Mouse (Mus musculus) limb, embryonic 13.5 days (tissue): ENCODE measurements around the gene Plppr5. TPM values are rescaled to one million over a fixed set of nuclear protein-coding genes. Genes with fewer than 3 reads are reported as not detected.

Experiments
- ATAC-seq: fragments of 200-750 bp; cut with Nextera tagmentation; 2 replicates; pipeline ENCODE4 v1.8.0; 2017; ENCODE audit warnings: low read depth, moderate number of reproducible peaks, moderate TSS enrichment; ENCODE audit not compliant: low FRiP score
- H3K27ac ChIP-seq: fragments of 300-500 bp; sonication (generic); 2 replicates; pipeline ENCODE4 v1.5.1; 2015; ENCODE audit warnings: inconsistent platforms, mild to moderate bottlenecking, moderate library complexity
- H3K27me3 ChIP-seq: fragments of 300-500 bp; sonication (generic); 2 replicates; pipeline ENCODE4 v1.6.1; 2015; ENCODE audit warnings: mild to moderate bottlenecking, inconsistent platforms
- H3K36me3 ChIP-seq: fragments of 300-500 bp; sonication (generic); 2 replicates; pipeline ENCODE4 v1.6.1; 2015; ENCODE audit warnings: inconsistent platforms, mild to moderate bottlenecking, moderate library complexity
- H3K4me1 ChIP-seq: fragments of 300-500 bp; sonication (generic); 2 replicates; pipeline ENCODE4 v1.6.1; 2015; ENCODE audit warnings: inconsistent platforms
- H3K4me2 ChIP-seq: fragments of 300-500 bp; sonication (generic); replicated peaks from 2 replicates; pipeline ENCODE4 v1.6.1; 2015; ENCODE audit warnings: inconsistent platforms, mild to moderate bottlenecking, moderate library complexity
- H3K4me3 ChIP-seq: fragments of 300-500 bp; sonication (generic); 2 replicates; pipeline ENCODE4 v1.5.1; 2015; ENCODE audit warnings: moderate library complexity, mild to moderate bottlenecking, inconsistent platforms
- H3K9ac ChIP-seq: fragments of 300-500 bp; sonication (generic); 2 replicates; pipeline ENCODE4 v1.6.1; 2015; ENCODE audit warnings: mild to moderate bottlenecking, inconsistent platforms
- H3K9me3 ChIP-seq: fragments of 300-500 bp; sonication (generic); 2 replicates; pipeline ENCODE4 v1.6.1; 2016; ENCODE audit warnings: inconsistent platforms
- WGBS: fragments of 180-500 bp; shearing (Covaris S2); methylation state at CpG from one replicate; pipeline ENCODE4 v1.1.7; 2015; 5-methylcytosine and 5-hydroxymethylcytosine counted together
- polyA plus RNA-seq: library from polyadenylated mRNA; unstranded; fragments of >200 nt; fragmentation: Nextera tagmentation; extraction: Ambion mirVana; gene quantifications from 2 replicates; pipeline ENCODE4 v1.2.1, GENCODE M21; 2015

The Plppr5 gene
- polyA plus RNA-seq, 1 experiment from 2014 or later = 0.19 TPM

DNA sequence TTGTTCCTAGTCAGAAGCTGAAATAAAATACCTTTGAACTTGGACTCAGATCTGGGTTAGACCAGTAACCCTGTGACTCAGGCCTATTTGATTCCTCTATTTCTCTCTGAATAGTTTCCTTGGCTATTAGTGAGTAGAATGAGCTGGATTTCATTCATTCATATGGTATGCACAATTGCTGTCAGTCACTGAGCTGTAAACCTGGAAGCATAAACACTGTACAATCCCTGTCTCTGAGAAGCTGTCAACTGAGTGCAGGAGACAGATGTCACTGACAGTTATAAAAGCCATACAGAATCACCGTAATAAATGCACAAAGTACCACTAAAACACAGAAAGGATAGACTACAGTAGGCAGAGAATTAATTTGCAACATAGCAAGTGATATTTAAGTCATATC lies 40.2 kb downstream of the Plppr5 start:
- no peaks in the 10 kb centered on the region for H3K27me3 ChIP-seq
- no peaks in the 10 kb centered on the region for H3K4me1 ChIP-seq
- no peaks in the 10 kb centered on the region for H3K9me3 ChIP-seq
- H3K9ac ChIP-seq = no peak overlapping the region
- 78% methylated on average over 1 of the region's 1 CpGs for WGBS
- H3K27ac ChIP-seq = no peak overlapping the region
- H3K36me3 ChIP-seq = no peaks in the 10 kb centered on the region
- no peak for ATAC-seq
- H3K4me2 ChIP-seq = no peak overlapping the region
- H3K4me3 ChIP-seq = no peak overlapping the region

DNA sequence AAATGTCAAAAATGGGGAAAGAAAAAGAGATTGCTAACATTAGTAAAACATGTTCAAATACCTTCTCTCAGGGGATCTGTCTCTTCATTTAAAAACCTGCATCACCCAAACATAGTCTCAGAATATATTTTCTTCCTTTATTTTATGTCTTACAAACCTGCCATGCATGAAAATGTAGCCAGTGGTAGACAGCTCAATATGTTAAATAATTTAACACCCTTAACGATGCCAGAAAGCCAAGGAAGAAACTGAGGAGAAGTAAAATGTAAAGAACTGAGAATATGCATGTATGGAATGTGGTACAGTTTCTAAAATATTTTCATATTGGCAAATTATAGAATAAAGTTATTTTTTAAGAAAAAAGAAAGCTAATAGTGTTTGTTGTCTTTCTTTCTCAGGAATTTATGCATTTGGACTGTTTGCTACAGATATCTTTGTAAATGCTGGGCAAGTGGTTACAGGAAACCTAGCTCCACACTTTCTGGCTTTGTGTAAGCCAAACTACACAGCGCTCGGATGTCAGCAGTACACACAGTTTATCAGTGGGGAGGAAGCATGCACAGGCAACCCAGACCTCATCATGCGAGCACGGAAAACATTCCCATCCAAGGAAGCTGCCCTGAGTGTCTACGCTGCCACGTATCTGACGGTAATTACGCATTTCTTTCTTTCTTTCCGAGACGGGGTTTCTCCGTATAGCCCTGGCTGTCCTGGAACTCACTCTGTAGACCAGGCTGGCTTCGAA lies 50.8 kb downstream of the Plppr5 start:
- Histone ChIP-seq H3K36me3 (no peaks in the 10 kb centered on the region), H3K9me3 (no peaks in the 10 kb centered on the region), H3K27ac (no peak overlapping the region), H3K4me2 (no peak overlapping the region), H3K4me1 (no peaks in the 10 kb centered on the region), H3K4me3 (no peak overlapping the region), H3K9ac (no peak overlapping the region), H3K27me3 (no peaks in the 10 kb centered on the region)
- ATAC-seq = no peak
- 94% methylated on average over 13 of the region's 13 CpGs for WGBS

DNA sequence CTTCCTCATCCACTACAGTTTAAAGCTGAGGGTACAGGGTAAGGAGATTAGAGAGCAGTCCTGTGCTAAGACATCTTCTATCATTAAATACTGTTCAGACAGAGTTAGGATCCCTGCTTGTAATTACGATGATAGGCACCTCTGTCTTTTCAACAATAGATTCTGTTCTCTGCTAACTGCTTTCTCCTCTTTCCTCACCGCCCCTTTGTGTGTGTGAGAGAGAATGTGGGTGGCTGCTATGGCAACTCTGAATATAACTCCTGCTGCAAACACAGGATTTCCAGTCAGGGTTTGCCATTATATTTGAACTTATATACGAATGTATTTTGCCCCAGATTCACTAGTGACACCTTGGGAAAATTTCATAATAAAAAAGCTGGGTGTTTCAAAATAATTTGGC lies 54.2 kb downstream of the Plppr5 start:
- H3K9ac ChIP-seq = no peak overlapping the region
- H3K4me1 ChIP-seq = no peaks in the 10 kb centered on the region
- H3K27me3 ChIP-seq = no peaks in the 10 kb centered on the region
- no peak overlapping the region for H3K4me2 ChIP-seq
- ATAC-seq = no peak
- H3K4me3 ChIP-seq = no peak overlapping the region
- no peaks in the 10 kb centered on the region for H3K9me3 ChIP-seq
- 72% methylated on average over 3 of the region's 3 CpGs for WGBS
- H3K27ac ChIP-seq = no peak overlapping the region
- no peaks in the 10 kb centered on the region for H3K36me3 ChIP-seq

DNA sequence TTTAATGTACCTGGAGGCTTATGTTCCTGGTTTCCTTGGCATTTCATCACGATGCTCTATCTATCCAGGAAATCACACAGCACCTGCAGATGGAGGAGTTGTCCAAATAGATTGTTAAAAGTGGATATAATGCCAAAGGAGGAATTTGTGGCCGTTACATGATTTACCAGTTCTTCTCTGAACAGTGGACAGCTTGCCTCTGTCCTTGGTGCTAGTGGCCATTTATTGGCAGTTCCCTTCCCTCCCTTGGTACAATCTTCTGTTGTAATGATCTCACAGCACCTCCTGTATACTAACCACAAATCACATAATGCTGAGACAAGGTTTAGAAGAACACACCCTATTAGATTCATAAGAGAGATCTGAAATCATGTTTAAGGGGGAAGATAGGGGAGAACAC lies 55.7 kb downstream of the Plppr5 start:
- ATAC-seq = no peak
- H3K36me3 ChIP-seq = no peaks in the 10 kb centered on the region
- no peaks in the 10 kb centered on the region for H3K27me3 ChIP-seq
- H3K27ac ChIP-seq = no peak overlapping the region
- no peak overlapping the region for H3K4me2 ChIP-seq
- no peaks in the 10 kb centered on the region for H3K9me3 ChIP-seq
- WGBS = 51% methylated on average over 2 of the region's 2 CpGs
- H3K4me1 ChIP-seq = no peaks in the 10 kb centered on the region
- no peak overlapping the region for H3K9ac ChIP-seq
- H3K4me3 ChIP-seq = no peak overlapping the region

DNA sequence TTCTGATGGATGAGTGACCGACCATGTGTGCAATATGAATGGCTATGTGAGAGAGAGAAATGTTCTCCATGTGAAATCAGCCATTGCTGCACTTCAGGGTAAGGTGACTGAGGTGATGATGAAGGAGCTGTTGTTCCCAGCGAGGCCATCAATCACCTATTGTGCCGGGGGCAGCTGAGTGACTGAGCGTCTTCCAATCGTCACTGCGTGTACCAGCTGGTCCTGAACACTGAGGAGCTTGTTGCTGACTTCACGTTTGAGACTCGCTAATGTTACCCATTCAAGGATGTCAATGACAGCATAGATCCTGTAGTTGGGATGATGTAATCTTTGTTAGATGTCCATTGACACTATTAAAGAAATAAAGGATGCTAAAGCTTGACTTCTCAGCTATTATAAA lies 74.0 kb downstream of the Plppr5 start:
- Histone ChIP-seq H3K36me3 (no peaks in the 10 kb centered on the region), H3K4me1 (no peaks in the 10 kb centered on the region), H3K27ac (no peak overlapping the region), H3K4me3 (no peak overlapping the region), H3K4me2 (no peak overlapping the region), H3K27me3 (no peaks in the 10 kb centered on the region), H3K9ac (no peak overlapping the region), H3K9me3 (no peaks in the 10 kb centered on the region)
- ATAC-seq = no peak
- WGBS = 74% methylated on average over 8 of the region's 8 CpGs

DNA sequence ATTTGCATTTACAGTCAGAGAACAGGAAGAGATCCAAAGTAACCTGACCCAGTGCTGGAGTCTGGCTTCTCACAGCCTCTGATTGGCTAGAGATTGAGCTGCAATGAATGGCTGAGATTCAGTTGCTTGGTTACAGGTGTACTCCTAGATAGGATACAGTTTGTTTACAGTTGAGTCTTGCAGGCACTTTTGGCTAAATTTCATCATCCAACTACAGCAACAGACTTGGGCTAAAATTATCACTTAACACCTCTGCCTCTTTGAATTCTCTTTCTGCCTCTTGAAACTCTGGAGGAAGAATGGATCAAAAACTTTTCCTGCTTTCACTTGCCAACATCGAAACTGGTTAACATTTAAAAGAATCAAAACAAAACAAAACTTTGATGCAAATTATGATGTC lies 89.7 kb downstream of the Plppr5 start:
- Histone ChIP-seq H3K4me1 (no peaks in the 10 kb centered on the region), H3K9ac (no peak overlapping the region), H3K4me3 (no peak overlapping the region), H3K27me3 (no peaks in the 10 kb centered on the region), H3K9me3 (no peaks in the 10 kb centered on the region), H3K27ac (no peak overlapping the region), H3K4me2 (no peak overlapping the region), H3K36me3 (no peaks in the 10 kb centered on the region)
- no peak for ATAC-seq
- WGBS = 87% methylated on average over 1 of the region's 1 CpGs

DNA sequence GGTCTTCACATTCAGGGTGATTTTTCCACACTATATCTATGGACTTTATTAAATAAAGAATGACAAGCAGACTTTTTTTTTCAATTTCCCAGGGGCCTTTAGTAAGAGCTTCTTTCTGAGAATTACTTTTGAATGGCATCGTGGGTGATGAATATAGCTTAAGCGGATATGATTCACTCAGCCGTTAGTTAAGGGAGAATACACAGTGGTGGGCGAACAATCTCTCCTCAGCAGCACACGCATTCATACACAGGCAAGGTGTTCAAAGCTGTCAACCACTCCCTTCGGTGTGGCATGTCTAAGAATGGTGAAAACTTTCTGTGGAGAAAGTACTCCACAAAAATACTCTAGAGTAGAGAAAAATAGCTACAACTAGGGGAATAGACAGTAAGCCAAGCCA lies 104.6 kb downstream of the Plppr5 start:
- Histone ChIP-seq H3K4me3 (no peak overlapping the region), H3K36me3 (no peaks in the 10 kb centered on the region), H3K4me1 (no peaks in the 10 kb centered on the region), H3K9me3 (no peaks in the 10 kb centered on the region), H3K27ac (no peak overlapping the region), H3K4me2 (no peak overlapping the region), H3K9ac (no peak overlapping the region), H3K27me3 (no peaks in the 10 kb centered on the region)
- WGBS = 90% methylated on average over 6 of the region's 6 CpGs
- ATAC-seq = no peak

DNA sequence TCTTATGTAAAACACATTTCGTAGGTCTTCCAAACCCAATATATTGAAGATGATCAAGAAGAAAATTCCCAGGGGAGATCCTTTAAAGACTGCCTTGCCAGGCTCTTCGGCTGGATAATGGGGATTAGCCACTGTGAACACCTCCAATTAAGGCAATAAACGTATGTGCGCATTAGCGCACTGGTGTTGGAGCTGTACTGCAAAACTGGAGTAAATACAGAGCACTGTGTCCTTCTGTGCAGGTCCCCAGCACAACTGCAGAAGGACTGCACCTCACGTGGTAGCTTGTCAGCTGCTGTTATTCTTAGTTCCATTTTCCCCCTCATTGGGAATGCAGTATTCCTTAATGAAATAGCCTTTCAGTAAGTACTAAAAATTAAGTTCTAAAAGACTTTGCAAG lies 110.0 kb downstream of the Plppr5 start:
- Histone ChIP-seq H3K9me3 (no peaks in the 10 kb centered on the region), H3K4me2 (no peak overlapping the region), H3K9ac (no peak overlapping the region), H3K4me1 (no peaks in the 10 kb centered on the region), H3K36me3 (no peaks in the 10 kb centered on the region), H3K4me3 (no peak overlapping the region), H3K27me3 (no peaks in the 10 kb centered on the region), H3K27ac (no peak overlapping the region)
- 70% methylated on average over 6 of the region's 6 CpGs for WGBS
- ATAC-seq = no peak

DNA sequence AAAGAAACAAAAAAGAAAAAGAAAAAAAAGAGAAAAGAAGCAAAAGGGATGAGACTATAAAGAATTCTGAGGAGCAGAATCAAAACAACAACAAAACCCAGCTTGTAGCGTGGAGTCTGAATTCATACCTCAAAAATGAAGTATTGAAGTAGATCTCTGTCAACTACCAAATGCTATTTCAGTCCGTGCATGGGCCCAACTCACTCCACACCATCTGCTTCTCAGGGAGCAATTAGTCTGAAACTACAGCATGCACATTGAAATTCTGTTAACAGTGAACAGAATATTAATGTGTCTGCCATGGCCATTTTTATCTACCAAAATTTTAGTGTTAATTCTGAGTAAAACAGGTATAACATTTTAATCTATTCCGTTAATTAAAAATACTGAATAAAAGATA lies 111.4 kb downstream of the Plppr5 start:
- Histone ChIP-seq H3K4me1 (no peaks in the 10 kb centered on the region), H3K4me2 (no peak overlapping the region), H3K4me3 (no peak overlapping the region), H3K27me3 (no peaks in the 10 kb centered on the region), H3K9me3 (no peaks in the 10 kb centered on the region), H3K36me3 (no peaks in the 10 kb centered on the region), H3K27ac (no peak overlapping the region), H3K9ac (no peak overlapping the region)
- ATAC-seq = no peak
- 87% methylated on average over 3 of the region's 3 CpGs for WGBS

DNA sequence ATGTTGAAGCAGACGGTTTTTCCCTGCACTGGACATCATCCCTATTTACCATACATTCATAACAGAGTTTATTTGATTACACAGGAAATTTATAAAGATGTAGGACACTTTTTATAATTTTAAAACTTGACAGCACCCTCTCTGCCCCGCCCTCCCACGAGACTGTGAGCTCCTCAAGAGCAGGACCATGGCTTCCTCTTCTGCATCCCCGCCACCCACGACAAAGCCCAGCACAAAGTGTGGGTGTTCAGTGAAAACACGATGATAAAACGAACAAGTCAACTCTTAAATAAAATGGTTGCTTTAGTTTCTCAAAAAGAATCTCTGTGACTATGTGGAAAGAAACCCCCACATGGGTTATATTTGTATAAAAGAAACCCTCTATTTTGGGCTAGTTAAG lies 112.0 kb downstream of the Plppr5 start:
- Histone ChIP-seq H3K36me3 (no peaks in the 10 kb centered on the region), H3K27ac (no peak overlapping the region), H3K4me3 (no peak overlapping the region), H3K27me3 (no peaks in the 10 kb centered on the region), H3K4me1 (no peaks in the 10 kb centered on the region), H3K4me2 (no peak overlapping the region), H3K9me3 (no peaks in the 10 kb centered on the region), H3K9ac (no peak overlapping the region)
- WGBS = 82% methylated on average over 7 of the region's 7 CpGs
- ATAC-seq = no peak

DNA sequence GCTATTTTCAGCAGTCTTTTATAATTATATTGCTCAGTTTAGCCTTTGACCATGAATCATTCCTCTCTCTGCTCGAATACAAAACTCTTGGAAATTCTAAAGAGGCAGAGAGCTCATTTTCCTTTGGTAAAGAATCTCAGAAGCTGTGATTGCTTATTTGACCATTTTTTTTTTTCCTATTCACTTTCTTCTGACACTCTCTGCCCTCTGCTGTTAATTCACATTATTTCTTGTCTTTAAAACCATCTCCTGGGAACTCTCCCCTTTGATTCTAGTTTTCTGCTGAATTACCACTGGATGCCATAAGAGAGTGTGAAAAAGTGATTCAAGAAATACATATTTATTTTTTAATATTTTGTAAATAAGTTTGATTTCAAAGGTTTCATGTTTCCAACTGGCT lies 120.1 kb downstream of the Plppr5 start:
- no peak overlapping the region for H3K4me3 ChIP-seq
- no peaks in the 10 kb centered on the region for H3K27me3 ChIP-seq
- 58% methylated on average over 1 of the region's 1 CpGs for WGBS
- H3K36me3 ChIP-seq = no peaks in the 10 kb centered on the region
- H3K4me2 ChIP-seq = no peak overlapping the region
- ATAC-seq = no peak
- no peak overlapping the region for H3K9ac ChIP-seq
- H3K27ac ChIP-seq = no peak overlapping the region
- no peaks in the 10 kb centered on the region for H3K4me1 ChIP-seq
- no peaks in the 10 kb centered on the region for H3K9me3 ChIP-seq

DNA sequence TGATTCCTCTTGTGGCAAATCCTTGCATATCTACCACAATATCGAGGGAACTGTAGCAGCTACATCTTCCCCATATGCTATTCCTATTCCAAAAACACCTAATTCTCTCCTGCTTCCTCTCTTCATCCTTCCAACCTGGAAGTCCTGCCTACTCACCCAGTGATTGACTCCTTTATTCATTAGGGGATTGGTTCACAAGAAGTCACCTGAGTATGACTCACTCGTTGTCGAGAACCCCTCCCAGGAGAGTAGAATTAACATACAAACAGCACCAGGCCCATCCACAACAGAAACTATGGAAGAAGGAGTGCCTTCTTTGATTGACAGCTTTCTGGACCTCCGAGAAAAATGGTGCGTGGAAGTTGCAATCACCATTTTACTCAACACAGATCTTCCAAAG lies 121.7 kb downstream of the Plppr5 start:
- ATAC-seq = no peak
- Histone ChIP-seq H3K4me3 (no peak overlapping the region), H3K27ac (no peak overlapping the region), H3K36me3 (no peaks in the 10 kb centered on the region), H3K27me3 (no peaks in the 10 kb centered on the region), H3K4me2 (no peak overlapping the region), H3K4me1 (no peaks in the 10 kb centered on the region), H3K9me3 (no peaks in the 10 kb centered on the region), H3K9ac (no peak overlapping the region)
- whole genome bisulfite sequencing = 88% methylated on average over 5 of the region's 5 CpGs

DNA sequence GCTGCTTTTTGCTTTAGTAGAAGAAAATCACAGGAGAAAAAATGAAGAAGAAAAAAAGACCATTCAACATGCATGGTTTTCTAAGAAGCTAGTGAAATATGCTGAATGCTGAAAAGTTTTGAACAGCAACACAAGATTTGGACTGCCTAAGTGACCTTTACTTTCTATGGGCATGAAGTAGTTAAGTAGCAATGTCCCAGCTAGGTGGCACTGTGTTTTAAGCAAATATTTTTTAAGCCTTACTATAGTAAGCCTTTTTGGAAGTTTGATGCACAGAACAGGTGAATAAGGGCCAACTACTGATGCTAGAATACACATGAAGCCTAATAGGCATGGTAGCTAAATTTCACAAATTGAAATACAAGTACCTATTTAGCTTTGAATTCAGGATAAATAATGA lies 134.2 kb downstream of the Plppr5 start:
- Histone ChIP-seq H3K4me1 (no peaks in the 10 kb centered on the region), H3K9ac (no peak overlapping the region), H3K9me3 (no peaks in the 10 kb centered on the region), H3K4me2 (no peak overlapping the region), H3K27ac (no peak overlapping the region), H3K4me3 (no peak overlapping the region), H3K36me3 (no peaks in the 10 kb centered on the region), H3K27me3 (no peaks in the 10 kb centered on the region)
- ATAC-seq = no peak
